Mouse (Mus musculus) macrophage (primary cell): ENCODE results near the gene Stx2. TPM values are rescaled to one million over a fixed set of nuclear protein-coding genes. Genes with fewer than 3 reads are reported as not detected.

Source experiments
- H3K27ac ChIP-seq: fragments of 350-480 bp; formaldehyde crosslinking; 2 replicates; pipeline ENCODE4 v1.9.0; 2021
- H3K36me3 ChIP-seq: fragments of 350-480 bp; formaldehyde crosslinking; 2 replicates; pipeline ENCODE4 v1.9.0; 2021; ENCODE audit errors: inconsistent target
- H3K4me3 ChIP-seq: fragments of 350-480 bp; formaldehyde crosslinking; 2 replicates; pipeline ENCODE4 v1.9.0; 2021; ENCODE audit errors: inconsistent target
- H3K79me2 ChIP-seq: fragments of 350-480 bp; formaldehyde crosslinking; 2 replicates; pipeline ENCODE4 v1.9.0; 2021; ENCODE audit errors: inconsistent target
- WGBS: methylation state at CpG from one replicate; pipeline ENCODE4 v1.1.7; 2026; ENCODE audit warnings: inconsistent platforms; ENCODE audit not compliant: missing documents; 5-methylcytosine and 5-hydroxymethylcytosine counted together
- polyA plus RNA-seq: library from polyadenylated mRNA; stranded (reverse); fragments of 250-400 nt; gene quantifications from 3 replicates; pipeline ENCODE4 v1.2.4, GENCODE M21; 2018; ENCODE audit warnings: inconsistent platforms

Gene Stx2
- polyA plus RNA-seq, 1 experiment from 2014 or later = 37.2 TPM

- Histone ChIP-seq H3K36me3 (peaks cover 4% of the 10 kb centered on the region; the same call in 1 of the 2 replicates), H3K4me3 (peak overlapping the region; percentile 60), H3K27ac (peak overlapping the region; percentile 57; the same call in 1 of the 2 replicates), H3K79me2 (peaks cover 21% of the 10 kb centered on the region)
- 2% methylated on average over 56 of the region's 56 CpGs for WGBS
These were observed 11.9 kb upstream of the Stx2 start for GRCm38 (mm10) chr5:129020300-129020668.

GRCm38 (mm10) chr5:129019497-129020299, 11.3 kb upstream of the Stx2 start, which contains the start of gene Ran:
Gene Ran, plus strand, starts transcription at chr5:129020069.
- H3K79me2 ChIP-seq = peaks cover 21% of the 10 kb centered on the region
- H3K27ac ChIP-seq = peak within 1 kb of the TSS; percentile 57
- 0% methylated on average over 82 of the region's 102 CpGs for WGBS
- H3K36me3 ChIP-seq = peaks cover 4% of the 10 kb centered on the region; the same call in 1 of the 2 replicates
- peak within 1 kb of the TSS; percentile 60 for H3K4me3 ChIP-seq

GRCm38 (mm10) chr5:129018782-129019489, 10.6 kb upstream of the Stx2 start:
- Histone ChIP-seq H3K27ac (peak overlapping the region; percentile 53), H3K4me3 (peak overlapping the region; percentile 20; the same call in 1 of the 2 replicates), H3K79me2 (peaks cover 21% of the 10 kb centered on the region), H3K36me3 (peaks cover 4% of the 10 kb centered on the region; the same call in 1 of the 2 replicates)
- 92% methylated on average over 13 of the region's 13 CpGs for WGBS

- H3K27ac ChIP-seq = no peak overlapping the region
- WGBS = 81% methylated on average over 2 of the region's 3 CpGs
- H3K79me2 ChIP-seq = peaks cover 8% of the 10 kb centered on the region
- H3K36me3 ChIP-seq = no peaks in the 10 kb centered on the region
- no peak overlapping the region for H3K4me3 ChIP-seq
These were observed 8.0 kb upstream of the Stx2 start for GRCm38 (mm10) chr5:129016370-129016769.

GRCm38 (mm10) chr5:129015540-129015939, 7.2 kb upstream of the Stx2 start:
- Histone ChIP-seq H3K4me3 (no peak overlapping the region), H3K36me3 (no peaks in the 10 kb centered on the region), H3K27ac (no peak overlapping the region), H3K79me2 (no peaks in the 10 kb centered on the region)
- WGBS = 96% methylated on average over 5 of the region's 5 CpGs

- no peaks in the 10 kb centered on the region for H3K79me2 ChIP-seq
- 90% methylated on average over 3 of the region's 3 CpGs for WGBS
- H3K27ac ChIP-seq = no peak overlapping the region
These were observed 6.6 kb upstream of the Stx2 start for GRCm38 (mm10) chr5:129015020-129015419.

GRCm38 (mm10) chr5:129010937-129011336, 2.6 kb upstream of the Stx2 start:
- Histone ChIP-seq H3K27ac (no peak overlapping the region), H3K4me3 (no peak overlapping the region), H3K36me3 (no peaks in the 10 kb centered on the region), H3K79me2 (peaks cover 23% of the 10 kb centered on the region)
- 95% methylated on average over 2 of the region's 2 CpGs for WGBS

More at GRCm38 (mm10) chr5:129015020-129015419, 6.6 kb upstream of the Stx2 start:
- Histone ChIP-seq H3K4me3 (no peak overlapping the region), H3K36me3 (no peaks in the 10 kb centered on the region)

- Histone ChIP-seq H3K79me2 (peaks cover 36% of the 10 kb centered on the region), H3K36me3 (peaks cover 6% of the 10 kb centered on the region; the same call in 1 of the 2 replicates), H3K4me3 (no peak overlapping the region), H3K27ac (peak overlapping the region; percentile 18; the same call in 1 of the 2 replicates)
- 17% methylated on average over 3 of the region's 3 CpGs for WGBS
These were observed 1.2 kb upstream of the Stx2 start for GRCm38 (mm10) chr5:129009577-129009976.

GRCm38 (mm10) chr5:129008008-129008407, 366 bp downstream of the Stx2 start:
- peaks cover 51% of the 10 kb centered on the region for H3K79me2 ChIP-seq
- WGBS = 0% methylated on average over 18 of the region's 18 CpGs
- peaks cover 6% of the 10 kb centered on the region; the same call in 1 of the 2 replicates for H3K36me3 ChIP-seq
- peak overlapping the region; percentile 73 for H3K27ac ChIP-seq
- peak overlapping the region; percentile 97 for H3K4me3 ChIP-seq

- H3K79me2 ChIP-seq = peaks cover 51% of the 10 kb centered on the region
- H3K4me3 ChIP-seq = peak overlapping the region; percentile 97
- WGBS = 77% methylated on average over 14 of the region's 14 CpGs
- peaks cover 6% of the 10 kb centered on the region; the same call in 1 of the 2 replicates for H3K36me3 ChIP-seq
- peak overlapping the region; percentile 73 for H3K27ac ChIP-seq
These were observed 1.0 kb downstream of the Stx2 start for GRCm38 (mm10) chr5:129007105-129007957.

GRCm38 (mm10) chr5:129006031-129006788, 2.2 kb downstream of the Stx2 start:
- Histone ChIP-seq H3K36me3 (peaks cover 6% of the 10 kb centered on the region; the same call in 1 of the 2 replicates), H3K27ac (no peak overlapping the region; the same call in 1 of the 2 replicates), H3K79me2 (peaks cover 61% of the 10 kb centered on the region), H3K4me3 (peak overlapping the region; percentile 5; the same call in 1 of the 2 replicates)
- WGBS = 69% methylated on average over 17 of the region's 18 CpGs

GRCm38 (mm10) chr5:129005416-129005815, 3.0 kb downstream of the Stx2 start:
- WGBS = 77% methylated on average over 3 of the region's 3 CpGs
- Histone ChIP-seq H3K27ac (no peak overlapping the region), H3K79me2 (peaks cover 69% of the 10 kb centered on the region), H3K36me3 (peaks cover 6% of the 10 kb centered on the region; the same call in 1 of the 2 replicates), H3K4me3 (no peak overlapping the region)

- peaks cover 91% of the 10 kb centered on the region for H3K79me2 ChIP-seq
- 10% methylated on average over 14 of the region's 14 CpGs for WGBS
- H3K36me3 ChIP-seq = peaks cover 27% of the 10 kb centered on the region
- H3K27ac ChIP-seq = peak overlapping the region; percentile 84
- no peak overlapping the region for H3K4me3 ChIP-seq
These were observed 5.8 kb downstream of the Stx2 start for GRCm38 (mm10) chr5:129002571-129003011.
